Mouse (Mus musculus): Measurements from ENCODE around the gene St8sia4. TPM values are rescaled to one million over a fixed set of nuclear protein-coding genes. Genes with fewer than 3 reads are reported as not detected.

The St8sia4 gene
- polyA plus RNA-seq (2012; ENCODE audit: low replicate concordance): 29.1 and 72.4 TPM in 2 replicates

DNA sequence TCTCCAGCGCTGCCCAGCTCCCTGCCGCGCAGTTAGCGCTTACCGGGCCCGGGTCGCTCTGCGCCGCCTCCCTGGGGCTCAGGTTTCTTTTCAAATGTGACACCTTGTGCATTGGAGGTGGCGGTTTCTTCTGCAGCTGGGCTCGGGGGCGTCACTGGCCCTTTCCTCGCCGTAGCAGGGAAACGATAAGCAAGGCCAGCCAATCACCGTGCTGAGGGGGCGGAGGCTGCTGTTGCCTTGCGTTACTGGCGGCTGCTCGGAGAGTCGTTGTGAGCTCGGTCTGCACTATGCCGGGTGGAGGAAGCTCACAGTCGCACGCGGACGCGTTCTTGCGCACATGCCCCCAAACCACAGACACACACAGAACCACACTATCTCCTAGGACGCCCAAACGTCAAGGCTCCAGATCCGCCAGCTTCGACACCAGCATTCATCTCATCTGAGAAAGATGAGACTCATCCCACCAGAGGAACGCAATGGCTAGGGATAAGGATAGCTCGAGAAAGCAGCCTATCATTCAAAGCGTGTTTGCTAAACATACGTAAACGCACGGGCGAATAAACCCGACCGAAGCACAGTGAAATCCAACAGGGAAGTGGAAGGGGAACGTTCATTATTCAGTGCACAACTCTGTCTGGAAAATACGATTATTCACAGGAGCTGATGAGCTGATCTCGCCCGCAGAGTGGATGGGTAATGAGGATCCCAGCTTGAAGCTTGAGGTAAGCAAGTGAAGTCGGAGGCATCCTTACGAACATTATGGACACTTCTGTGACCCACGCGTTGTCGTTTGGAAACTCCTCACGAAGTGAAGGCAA lies at the start of gene St8sia4:
TSS of gene St8sia4 (minus strand) at position 137 of the 818 bp plus-strand sequence.

